Mouse (Mus musculus) liver (tissue): ENCODE measurements around the gene Htra1.

ENCODE experiments used
- DNase-seq: peaks from one replicate; pipeline ENCODE4 v3.0.0-alpha.2; 2020; ENCODE audit warnings: mixed read lengths

Htra1 gene

GRCm38 (mm10) chr7:130935793-130936471, at the start of gene Htra1:
TSS of gene Htra1 (plus strand) at chr7:130936111.
- peak; percentile 27 for DNase-seq

DNA sequence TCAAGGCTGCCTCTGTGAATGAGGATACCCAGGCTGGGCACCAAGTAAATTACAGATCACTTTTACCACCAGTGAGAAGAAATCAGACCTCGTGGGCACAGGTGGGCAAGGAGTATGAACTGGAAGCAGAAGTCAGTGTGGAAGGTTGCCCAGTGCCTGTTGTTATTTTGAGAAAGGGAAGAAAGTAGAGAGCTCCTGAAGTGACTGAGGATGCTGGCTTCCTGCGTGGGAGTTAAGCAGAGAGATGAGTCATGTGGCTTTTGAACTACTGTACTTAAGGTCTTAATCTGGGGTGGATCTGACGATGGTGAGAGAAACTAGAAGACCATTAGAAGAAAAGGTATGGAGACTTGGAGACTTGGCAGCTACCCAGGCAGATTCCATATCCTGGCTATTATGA, 49.7 kb upstream of the Htra1 start:
- DNase-seq: no peak

- DNase-seq: no peak
Observed at GRCm38 (mm10) chr7:130887946-130888345, 48.0 kb upstream of the Htra1 start.

- DNase-seq: no peak
Observed at GRCm38 (mm10) chr7:130890871-130891270, 45.0 kb upstream of the Htra1 start.

GRCm38 (mm10) chr7:130892973-130893372, 42.9 kb upstream of the Htra1 start:
- no peak for DNase-seq

DNA sequence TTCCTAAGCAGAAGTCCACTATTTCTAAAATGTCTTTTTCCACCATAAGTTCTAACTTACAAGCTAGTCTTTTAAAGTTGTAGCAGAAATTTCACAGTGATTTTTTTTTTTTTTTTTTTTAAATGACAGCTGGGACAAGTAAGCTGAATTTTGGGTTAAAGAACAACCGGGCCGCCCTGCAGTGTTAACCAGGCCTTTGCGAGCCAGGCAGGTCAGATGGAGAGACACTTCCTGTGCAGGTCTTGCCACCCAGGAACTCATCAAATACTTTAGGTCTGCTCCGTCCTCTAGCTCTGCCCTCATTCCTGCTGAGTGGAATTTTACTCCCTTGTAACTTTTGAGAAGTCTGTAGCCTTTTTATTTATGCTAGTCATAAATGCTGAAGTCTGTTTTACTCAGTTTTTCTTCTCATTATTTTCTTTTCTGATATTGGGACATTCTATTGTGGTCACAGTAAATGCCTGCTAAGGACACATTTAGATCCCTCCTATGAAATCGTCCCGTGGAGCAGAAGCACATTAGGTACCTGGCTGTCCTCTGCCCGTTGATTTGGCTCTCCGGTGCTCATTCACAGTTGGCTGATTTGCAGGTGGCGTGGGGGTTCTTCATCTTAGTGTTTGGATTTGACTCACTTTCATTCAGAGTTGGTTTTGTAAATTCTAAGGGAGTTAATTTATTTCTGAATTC, 40.8 kb upstream of the Htra1 start:
- no peak for DNase-seq

DNA sequence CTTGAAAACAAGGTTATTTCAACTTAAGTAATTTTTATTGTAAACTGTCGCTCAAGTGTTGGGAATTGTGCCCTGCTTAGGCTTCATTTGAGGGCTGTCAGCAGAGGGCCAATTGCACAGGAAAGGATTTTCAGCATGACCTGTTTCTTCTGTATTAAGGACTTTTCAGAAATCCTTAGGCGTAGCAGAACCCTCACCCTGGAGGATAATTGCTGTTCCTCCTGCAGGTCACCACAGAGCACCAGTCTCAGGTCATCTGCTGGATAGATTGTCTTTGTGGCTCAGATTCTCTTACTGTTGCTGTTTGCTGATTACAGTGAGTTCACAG, 40.3 kb upstream of the Htra1 start:
- no peak for DNase-seq

- no peak for DNase-seq
Observed at GRCm38 (mm10) chr7:130896064-130896463, 39.8 kb upstream of the Htra1 start.

DNA sequence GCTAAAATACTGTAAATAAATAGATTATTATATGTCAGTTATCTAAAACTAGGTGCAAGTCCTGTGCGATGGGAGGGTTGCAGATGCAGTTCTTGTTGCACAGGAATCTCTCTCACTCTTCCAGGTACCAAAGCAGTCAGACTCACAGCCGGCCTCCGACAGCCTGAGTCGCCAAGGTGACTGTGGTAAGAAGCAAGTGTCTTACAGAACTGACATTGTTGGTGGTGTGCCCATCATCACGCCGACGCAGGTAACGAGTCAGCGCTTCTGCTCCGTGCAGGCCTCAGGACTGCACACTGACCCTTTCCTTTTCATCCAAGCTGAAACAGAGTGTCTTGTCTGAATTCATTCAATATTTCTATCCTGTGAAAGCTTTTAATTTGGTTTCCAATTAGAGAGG, 38.7 kb upstream of the Htra1 start:
- no peak for DNase-seq

- no peak for DNase-seq
Observed at GRCm38 (mm10) chr7:130898373-130898772, 37.5 kb upstream of the Htra1 start.

GRCm38 (mm10) chr7:130900233-130900848, 35.6 kb upstream of the Htra1 start:
- no peak for DNase-seq

DNA sequence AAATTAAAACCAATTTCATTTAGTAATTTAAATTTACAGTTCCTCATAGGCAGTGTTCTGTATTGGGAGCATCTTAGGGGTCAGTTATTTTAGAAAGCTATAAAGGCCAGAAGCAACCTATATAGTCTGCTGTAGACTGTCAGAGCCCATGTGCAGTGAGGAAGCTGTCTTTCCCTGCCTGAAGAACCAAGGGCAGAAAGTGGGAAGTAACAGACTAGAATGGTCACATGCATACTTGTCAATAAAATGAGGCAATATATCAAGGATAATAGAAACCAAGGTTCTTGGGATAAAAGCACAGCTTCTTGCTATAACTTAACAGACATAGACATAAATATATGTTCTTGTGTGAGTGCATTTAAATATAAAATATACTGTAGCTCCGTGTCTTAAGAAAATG, 33.0 kb upstream of the Htra1 start:
- no peak for DNase-seq

DNA sequence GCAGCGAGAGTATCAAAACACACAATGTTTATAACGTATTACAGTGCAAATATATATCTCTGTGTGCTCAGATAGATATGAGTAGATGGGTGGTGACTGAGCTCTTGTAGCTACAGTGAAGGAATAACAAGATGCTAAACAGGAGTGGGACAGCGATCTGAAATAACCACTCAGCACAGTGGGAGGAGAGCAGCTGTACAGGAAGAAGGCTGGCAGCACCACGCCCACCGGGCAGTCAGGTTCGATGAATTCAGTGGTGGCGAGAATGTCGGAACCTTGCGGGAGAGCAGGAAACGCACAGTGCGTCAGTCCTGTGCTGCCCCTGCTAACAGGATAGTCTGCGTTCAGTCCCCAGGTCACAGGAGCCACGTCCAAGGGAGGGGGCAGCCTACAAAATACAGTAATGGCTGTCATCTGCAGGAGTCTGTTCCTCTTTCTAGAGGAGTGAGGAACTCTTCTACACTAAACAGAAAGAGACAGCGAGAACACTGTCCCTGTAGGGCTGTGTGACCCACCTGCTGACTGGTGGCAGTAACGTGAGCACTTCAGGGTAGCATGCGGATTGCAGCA, 32.3 kb upstream of the Htra1 start:
- DNase-seq: no peak

DNA sequence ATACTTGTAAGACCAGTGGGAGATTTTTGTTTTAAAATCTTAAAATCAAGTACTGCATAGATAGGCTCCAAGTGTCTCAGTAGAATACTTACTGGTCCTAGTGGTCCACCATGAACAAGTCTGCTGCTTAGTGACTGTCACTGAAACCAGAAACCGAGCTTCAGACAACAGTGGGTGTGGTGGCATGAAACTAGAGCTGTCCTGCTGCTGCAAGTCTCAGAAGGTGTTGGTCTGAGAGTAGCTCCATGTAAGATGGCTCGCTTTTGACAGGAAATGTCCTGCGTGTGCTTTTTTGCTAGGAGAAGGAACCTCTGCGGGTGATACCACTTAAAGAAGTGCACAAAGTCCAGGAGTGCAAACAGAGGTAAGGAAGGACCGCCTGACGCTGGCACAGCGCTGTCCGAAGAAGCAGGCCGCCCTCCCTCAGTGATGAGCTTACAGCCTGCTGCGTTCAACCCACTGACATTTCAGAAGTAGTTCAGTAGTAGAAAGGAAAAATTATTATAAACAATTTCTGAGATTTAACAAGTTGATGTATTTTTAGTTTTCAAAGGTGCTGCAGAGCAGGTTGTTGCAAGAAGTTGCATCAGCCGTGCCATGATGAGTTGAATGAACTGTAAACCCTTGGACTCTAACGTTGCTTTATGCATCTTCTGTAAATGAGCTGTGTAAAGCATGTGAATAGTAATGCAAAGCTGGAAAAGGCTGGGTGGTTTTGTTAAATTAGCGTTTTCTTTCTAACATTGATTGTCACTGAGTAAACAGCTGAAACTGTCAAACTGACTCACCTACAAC, 31.1 kb upstream of the Htra1 start:
- no peak for DNase-seq

- no peak for DNase-seq
Observed at GRCm38 (mm10) chr7:130910841-130911240, 25.1 kb upstream of the Htra1 start.

GRCm38 (mm10) chr7:130914693-130915363, 21.1 kb upstream of the Htra1 start:
- DNase-seq: no peak

GRCm38 (mm10) chr7:130918260-130918659, 17.7 kb upstream of the Htra1 start:
- no peak for DNase-seq

GRCm38 (mm10) chr7:130922981-130923731, 12.8 kb upstream of the Htra1 start:
- no peak for DNase-seq

DNA sequence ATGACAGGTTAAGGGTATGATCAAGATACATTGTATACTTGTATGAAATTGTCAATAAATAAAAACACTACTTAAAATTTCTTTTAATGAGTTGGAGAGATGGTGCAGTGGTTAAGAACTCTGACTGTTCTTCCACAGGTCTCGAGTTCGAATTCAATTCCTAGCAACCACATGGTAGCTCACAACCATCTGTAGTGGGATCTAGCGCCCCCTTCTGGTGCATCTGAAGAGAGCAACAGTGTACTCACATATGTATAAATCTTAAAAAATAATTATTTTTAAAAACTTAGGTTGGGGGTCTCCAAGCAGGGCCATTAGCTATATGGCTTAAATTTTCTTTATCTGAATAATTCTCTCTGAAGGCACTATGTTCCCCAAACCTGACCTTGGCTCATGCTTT, 5.5 kb upstream of the Htra1 start:
- DNase-seq: no peak

DNA sequence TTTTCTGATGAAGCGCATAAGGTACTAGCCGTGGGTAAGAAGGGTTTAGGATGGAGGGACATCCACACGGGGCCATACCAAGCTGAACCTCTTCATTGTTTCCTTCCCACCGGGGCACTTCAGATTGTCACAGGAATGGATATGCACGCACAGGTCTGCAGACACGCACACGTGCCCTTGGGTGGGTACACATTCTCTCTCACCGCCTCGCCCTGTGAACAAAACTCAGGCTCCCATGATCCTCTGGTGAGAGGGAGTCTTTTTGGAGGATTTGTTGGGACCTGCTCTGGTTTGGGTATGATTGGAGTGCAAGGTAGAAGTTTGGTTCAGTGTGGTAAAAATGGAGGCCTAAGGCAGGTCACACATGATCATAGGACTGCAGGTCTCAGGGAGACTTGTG, 3.0 kb upstream of the Htra1 start:
- DNase-seq: no peak

DNA sequence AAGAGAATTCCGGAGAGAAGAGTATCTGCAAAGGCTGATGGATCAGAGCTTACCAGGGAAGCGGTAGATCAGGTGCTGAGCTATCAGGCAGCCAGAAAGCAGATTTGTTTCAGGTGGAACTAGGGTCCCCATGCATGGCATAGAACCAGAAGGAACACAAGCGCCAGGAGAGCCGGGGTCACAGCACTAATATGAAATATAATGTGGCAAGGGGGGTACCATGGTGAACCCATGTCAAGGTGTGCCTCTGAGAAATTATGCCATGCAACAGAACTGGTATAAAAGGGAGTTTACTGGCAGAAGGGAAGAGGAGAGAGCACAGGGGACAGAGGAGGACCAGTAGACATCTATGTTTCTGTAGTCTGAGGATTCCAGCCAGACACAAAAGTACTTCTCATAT, 1.3 kb upstream of the Htra1 start:
- no peak for DNase-seq

- no peak for DNase-seq
Observed at GRCm38 (mm10) chr7:130935421-130935792, 504 bp upstream of the Htra1 start.
